Mouse (Mus musculus): ENCODE data around the gene Kdm1a. TPM values are rescaled to one million over a fixed set of nuclear protein-coding genes. Genes with fewer than 3 reads are reported as not detected.

Kdm1a gene
- polyA plus RNA-seq, 1 experiment, result 8.2 TPM

- Histone ChIP-seq H3K4me3 (replicated peaks) (no peak overlapping the region), H3K36me3 (replicated peaks; ENCODE audit: low read length) (peaks cover 87% of the 10 kb centered on the region), H3K9me3 (0 out of 2 replicates have a peak, but pooled peaks cover 3% of the 10 kb centered on the region), H3K27me3 (replicated peaks) (no peaks in the 10 kb centered on the region), H3K4me1 (0 out of 2 replicates have a peak, but pooled peaks cover 4% of the 10 kb centered on the region)
- TF ChIP-seq GATA1 (IDR thresholded peaks at IDR 0.05; ENCODE audit: borderline replicate concordance, low read length) (no peak), FLI1 (IDR thresholded peaks at IDR 0.05; ENCODE audit: low read length) (no peak)
These were observed 54.8 kb downstream of the Kdm1a start for GRCm38 (mm10) chr4:136547721-136548120.

GRCm38 (mm10) chr4:136546279-136547045, 56.1 kb downstream of the Kdm1a start:
- H3K9me3 ChIP-seq, result 0 out of 2 replicates have a peak, but pooled peaks cover 3% of the 10 kb centered on the region
- H3K27me3 ChIP-seq (replicated peaks), result no peaks in the 10 kb centered on the region
- TF ChIP-seq GATA1 (IDR thresholded peaks at IDR 0.05; ENCODE audit: borderline replicate concordance, low read length), result no peak
- TF ChIP-seq FLI1 (IDR thresholded peaks at IDR 0.05; ENCODE audit: low read length), result no peak
- no peak overlapping the region for H3K4me3 ChIP-seq (replicated peaks)
- H3K36me3 ChIP-seq (replicated peaks; ENCODE audit: low read length), result peaks cover 77% of the 10 kb centered on the region
- 0 out of 2 replicates have a peak, but pooled peaks cover 4% of the 10 kb centered on the region for H3K4me1 ChIP-seq

- H3K9me3 ChIP-seq, result 0 out of 2 replicates have a peak, but pooled peaks cover 3% of the 10 kb centered on the region
- H3K4me1 ChIP-seq, result 0 out of 2 replicates have a peak, but pooled peaks cover 4% of the 10 kb centered on the region
- no peak overlapping the region for H3K4me3 ChIP-seq (replicated peaks)
- TF ChIP-seq GATA1 (IDR thresholded peaks at IDR 0.05; ENCODE audit: borderline replicate concordance, low read length) (no peak), FLI1 (IDR thresholded peaks at IDR 0.05; ENCODE audit: low read length) (no peak)
- H3K27me3 ChIP-seq (replicated peaks), result no peaks in the 10 kb centered on the region
- peaks cover 67% of the 10 kb centered on the region for H3K36me3 ChIP-seq (replicated peaks; ENCODE audit: low read length)
These were observed 57.4 kb downstream of the Kdm1a start for GRCm38 (mm10) chr4:136545151-136545550.

- Histone ChIP-seq H3K27me3 (replicated peaks) (no peaks in the 10 kb centered on the region), H3K36me3 (replicated peaks; ENCODE audit: low read length) (no peaks in the 10 kb centered on the region), H3K4me1 (peaks cover 9% of the 10 kb centered on the region), H3K9me3 (peaks cover 16% of the 10 kb centered on the region), H3K4me3 (replicated peaks) (no peak overlapping the region)
- TF ChIP-seq FLI1 (IDR thresholded peaks at IDR 0.05; ENCODE audit: low read length) (no peak), GATA1 (IDR thresholded peaks at IDR 0.05; ENCODE audit: borderline replicate concordance, low read length) (no peak)
These were observed 76.1 kb downstream of the Kdm1a start for GRCm38 (mm10) chr4:136526412-136526811.

GRCm38 (mm10) chr4:136524309-136524708, 78.2 kb downstream of the Kdm1a start:
- H3K9me3 ChIP-seq, result peaks cover 7% of the 10 kb centered on the region
- H3K27me3 ChIP-seq (replicated peaks), result no peaks in the 10 kb centered on the region
- TF ChIP-seq GATA1 (IDR thresholded peaks at IDR 0.05; ENCODE audit: borderline replicate concordance, low read length), result no peak
- TF ChIP-seq FLI1 (IDR thresholded peaks at IDR 0.05; ENCODE audit: low read length), result no peak
- no peak overlapping the region for H3K4me3 ChIP-seq (replicated peaks)
- H3K4me1 ChIP-seq, result peaks cover 14% of the 10 kb centered on the region
- H3K36me3 ChIP-seq (replicated peaks; ENCODE audit: low read length), result no peaks in the 10 kb centered on the region

GRCm38 (mm10) chr4:136521898-136522297, 80.6 kb downstream of the Kdm1a start:
- Histone ChIP-seq H3K4me1 (peaks cover 20% of the 10 kb centered on the region), H3K36me3 (replicated peaks; ENCODE audit: low read length) (no peaks in the 10 kb centered on the region), H3K4me3 (replicated peaks) (no peak overlapping the region), H3K9me3 (no peaks in the 10 kb centered on the region), H3K27me3 (replicated peaks) (no peaks in the 10 kb centered on the region)
- TF ChIP-seq GATA1 (IDR thresholded peaks at IDR 0.05; ENCODE audit: borderline replicate concordance, low read length) (no peak), FLI1 (IDR thresholded peaks at IDR 0.05; ENCODE audit: low read length) (no peak)

GRCm38 (mm10) chr4:136519866-136520265, 82.7 kb downstream of the Kdm1a start:
- Histone ChIP-seq H3K9me3 (no peaks in the 10 kb centered on the region), H3K36me3 (replicated peaks; ENCODE audit: low read length) (no peaks in the 10 kb centered on the region), H3K4me1 (peaks cover 20% of the 10 kb centered on the region), H3K4me3 (replicated peaks) (no peak overlapping the region), H3K27me3 (replicated peaks) (no peaks in the 10 kb centered on the region)
- TF ChIP-seq FLI1 (IDR thresholded peaks at IDR 0.05; ENCODE audit: low read length) (no peak), GATA1 (IDR thresholded peaks at IDR 0.05; ENCODE audit: borderline replicate concordance, low read length) (no peak)

GRCm38 (mm10) chr4:136518576-136518975, 83.9 kb downstream of the Kdm1a start:
- Histone ChIP-seq H3K4me3 (replicated peaks) (no peak overlapping the region), H3K4me1 (peaks cover 19% of the 10 kb centered on the region), H3K9me3 (no peaks in the 10 kb centered on the region), H3K36me3 (replicated peaks; ENCODE audit: low read length) (no peaks in the 10 kb centered on the region), H3K27me3 (replicated peaks) (no peaks in the 10 kb centered on the region)
- TF ChIP-seq FLI1 (IDR thresholded peaks at IDR 0.05; ENCODE audit: low read length) (no peak), GATA1 (IDR thresholded peaks at IDR 0.05; ENCODE audit: borderline replicate concordance, low read length) (no peak)

GRCm38 (mm10) chr4:136518141-136518540, 84.4 kb downstream of the Kdm1a start:
- Histone ChIP-seq H3K9me3 (no peaks in the 10 kb centered on the region), H3K4me1 (peaks cover 15% of the 10 kb centered on the region), H3K27me3 (replicated peaks) (no peaks in the 10 kb centered on the region), H3K4me3 (replicated peaks) (no peak overlapping the region), H3K36me3 (replicated peaks; ENCODE audit: low read length) (no peaks in the 10 kb centered on the region)
- TF ChIP-seq FLI1 (IDR thresholded peaks at IDR 0.05; ENCODE audit: low read length) (no peak), GATA1 (IDR thresholded peaks at IDR 0.05; ENCODE audit: borderline replicate concordance, low read length) (no peak)

GRCm38 (mm10) chr4:136512905-136513304, 89.6 kb downstream of the Kdm1a start:
- H3K4me3 ChIP-seq (replicated peaks), result no peak overlapping the region
- H3K36me3 ChIP-seq (replicated peaks; ENCODE audit: low read length), result no peaks in the 10 kb centered on the region
- no peaks in the 10 kb centered on the region for H3K9me3 ChIP-seq
- TF ChIP-seq GATA1 (IDR thresholded peaks at IDR 0.05; ENCODE audit: borderline replicate concordance, low read length), result no peak
- H3K4me1 ChIP-seq, result peaks cover 5% of the 10 kb centered on the region
- peaks cover 7% of the 10 kb centered on the region for H3K27me3 ChIP-seq (replicated peaks)
